Mouse (Mus musculus) E14TG2a.4 (cell line): Measurements from ENCODE around the gene Cdcp1.

Experiments
- H3K27me3 ChIP-seq: 2 replicates; pipeline ENCODE4 v1.6.1; 2014; ENCODE audit warnings: low read length, control low read depth; ENCODE audit not compliant: insufficient read depth
- H3K36me3 ChIP-seq: 2 replicates; pipeline ENCODE4 v1.6.1; 2014; ENCODE audit warnings: low read length, control low read depth; ENCODE audit not compliant: insufficient read depth
- H3K4me1 ChIP-seq: replicated peaks from 2 replicates; pipeline ENCODE4 v1.6.1; 2014; ENCODE audit warnings: low read depth, low read length, control low read depth
- H3K4me3 ChIP-seq: replicated peaks from 2 replicates; pipeline ENCODE4 v1.5.1; 2014; ENCODE audit warnings: mild to moderate bottlenecking, low read length
- H3K9me3 ChIP-seq: 2 replicates; pipeline ENCODE4 v1.6.1; 2014; ENCODE audit warnings: low read length, control low read depth
- CTCF ChIP-seq: conservative IDR thresholded peaks from 2 replicates; pipeline ENCODE4 v1.5.1; 2014; ENCODE audit warnings: low read length
- NANOG ChIP-seq: IDR thresholded peaks from 2 replicates; pipeline ENCODE4 v1.6.1; 2014; ENCODE audit warnings: borderline replicate concordance, low read length, mixed read lengths
- POU5F1 ChIP-seq: IDR thresholded peaks from 2 replicates; pipeline ENCODE4 v1.6.1; 2014; ENCODE audit warnings: low read length, borderline replicate concordance

Cdcp1 gene

GRCm38 (mm10) chr9:123165781-123166443 lies 49.9 kb downstream of the Cdcp1 start:
- H3K27me3 ChIP-seq = no peaks in the 10 kb centered on the region
- TF ChIP-seq POU5F1 = no peak
- no peak for TF ChIP-seq CTCF
- no peak for TF ChIP-seq NANOG
- H3K4me1 ChIP-seq = no peaks in the 10 kb centered on the region; the same call in 1 of the 2 replicates
- H3K9me3 ChIP-seq = no peaks in the 10 kb centered on the region
- H3K36me3 ChIP-seq = no peaks in the 10 kb centered on the region
- H3K4me3 ChIP-seq = no peak overlapping the region

GRCm38 (mm10) chr9:123162985-123163694 lies 52.7 kb downstream of the Cdcp1 start:
- TF ChIP-seq POU5F1 (no peak), NANOG (no peak), CTCF (no peak)
- Histone ChIP-seq H3K36me3 (no peaks in the 10 kb centered on the region), H3K27me3 (no peaks in the 10 kb centered on the region), H3K4me3 (no peak overlapping the region), H3K4me1 (no peaks in the 10 kb centered on the region; the same call in 1 of the 2 replicates), H3K9me3 (no peaks in the 10 kb centered on the region)

- TF ChIP-seq NANOG (no peak), CTCF (no peak), POU5F1 (no peak)
- H3K9me3 ChIP-seq = no peaks in the 10 kb centered on the region
- peaks cover 6% of the 10 kb centered on the region for H3K4me1 ChIP-seq
- no peak overlapping the region for H3K4me3 ChIP-seq
- H3K27me3 ChIP-seq = peaks cover 1% of the 10 kb centered on the region
- H3K36me3 ChIP-seq = no peaks in the 10 kb centered on the region
These were observed 54.0 kb downstream of the Cdcp1 start for GRCm38 (mm10) chr9:123161792-123162191.

GRCm38 (mm10) chr9:123159330-123159729 lies 56.5 kb downstream of the Cdcp1 start:
- TF ChIP-seq NANOG (no peak), CTCF (peak; percentile 65), POU5F1 (no peak)
- H3K9me3 ChIP-seq = no peaks in the 10 kb centered on the region; the same call in 1 of the 2 replicates
- H3K36me3 ChIP-seq = no peaks in the 10 kb centered on the region
- peaks cover 19% of the 10 kb centered on the region for H3K27me3 ChIP-seq
- no peak overlapping the region for H3K4me3 ChIP-seq
- peaks cover 12% of the 10 kb centered on the region for H3K4me1 ChIP-seq

GRCm38 (mm10) chr9:123158125-123158836 lies 57.6 kb downstream of the Cdcp1 start:
- Histone ChIP-seq H3K9me3 (no peaks in the 10 kb centered on the region; the same call in 1 of the 2 replicates), H3K36me3 (no peaks in the 10 kb centered on the region), H3K4me3 (no peak overlapping the region), H3K4me1 (peaks cover 12% of the 10 kb centered on the region), H3K27me3 (peaks cover 19% of the 10 kb centered on the region)
- TF ChIP-seq CTCF (peak; percentile 40), NANOG (no peak)

GRCm38 (mm10) chr9:123157699-123158098 lies 58.1 kb downstream of the Cdcp1 start:
- no peak overlapping the region for H3K4me3 ChIP-seq
- no peaks in the 10 kb centered on the region for H3K36me3 ChIP-seq
- peaks cover 12% of the 10 kb centered on the region for H3K4me1 ChIP-seq
- H3K9me3 ChIP-seq = no peaks in the 10 kb centered on the region; the same call in 1 of the 2 replicates
- H3K27me3 ChIP-seq = peaks cover 19% of the 10 kb centered on the region
- no peak for TF ChIP-seq POU5F1
- TF ChIP-seq CTCF = no peak
- TF ChIP-seq NANOG = no peak

- Histone ChIP-seq H3K36me3 (no peaks in the 10 kb centered on the region), H3K4me1 (peaks cover 12% of the 10 kb centered on the region), H3K9me3 (no peaks in the 10 kb centered on the region; the same call in 1 of the 2 replicates), H3K4me3 (peak overlapping the region; percentile 74), H3K27me3 (peaks cover 19% of the 10 kb centered on the region)
- TF ChIP-seq POU5F1 (no peak), NANOG (no peak), CTCF (no peak)
These were observed 58.9 kb downstream of the Cdcp1 start for GRCm38 (mm10) chr9:123156910-123157361.

GRCm38 (mm10) chr9:123153121-123153520 lies 62.7 kb downstream of the Cdcp1 start:
- Histone ChIP-seq H3K27me3 (peaks cover 21% of the 10 kb centered on the region), H3K4me1 (peaks cover 12% of the 10 kb centered on the region)

More at GRCm38 (mm10) chr9:123153121-123153520, 62.7 kb downstream of the Cdcp1 start:
- H3K4me3 ChIP-seq = no peak overlapping the region
- no peaks in the 10 kb centered on the region for H3K36me3 ChIP-seq
- no peak for TF ChIP-seq POU5F1
- peaks cover 3% of the 10 kb centered on the region for H3K9me3 ChIP-seq
